Mouse (Mus musculus): Measurements from ENCODE around the gene Coil.
"Not testable (repeated sequence)": the region's sequence is repeated elsewhere in the genome, so short reads cannot be mapped to it uniquely, and the experiment has no call there.

Coil gene

DNA sequence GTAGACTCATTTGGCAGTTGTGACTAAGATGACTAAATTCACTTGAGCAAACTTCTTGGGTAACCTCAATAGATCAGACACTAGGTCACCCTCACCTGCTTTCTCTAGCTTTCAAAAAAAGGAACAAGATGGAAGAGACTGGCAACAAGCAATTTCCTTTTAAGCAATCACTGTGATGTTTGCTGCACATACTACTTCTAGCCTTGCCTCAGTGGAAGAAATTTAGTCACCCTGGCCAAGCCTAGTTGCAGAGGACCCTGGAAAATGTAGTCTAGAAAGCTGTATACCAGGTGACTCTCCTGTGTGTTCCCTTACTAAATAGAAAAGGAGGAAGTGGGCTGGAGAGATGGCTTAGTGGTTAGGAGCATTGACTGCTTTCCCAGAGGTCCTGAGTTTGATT, 36.4 kb downstream of the Coil start:
- DNase-seq, result no peak

DNA sequence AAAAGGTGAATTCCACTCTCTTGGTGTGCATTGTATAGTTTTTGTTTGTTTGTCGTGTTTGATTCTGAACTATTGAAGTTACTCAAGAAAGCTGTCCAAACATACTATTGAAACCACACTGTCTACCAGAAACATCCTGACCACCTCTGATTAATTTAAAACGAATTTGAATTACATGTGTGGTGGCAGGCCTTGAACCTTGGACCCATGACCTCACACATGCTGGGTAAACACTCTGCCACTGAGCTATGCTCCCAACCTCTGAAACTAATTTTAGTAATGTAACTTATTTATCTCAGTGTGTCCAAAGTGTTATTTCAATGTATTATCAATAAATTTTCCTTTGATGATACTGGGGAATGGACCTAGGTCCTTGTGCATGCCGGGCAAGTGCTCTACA, 37.5 kb downstream of the Coil start:
- no peak for DNase-seq

DNA sequence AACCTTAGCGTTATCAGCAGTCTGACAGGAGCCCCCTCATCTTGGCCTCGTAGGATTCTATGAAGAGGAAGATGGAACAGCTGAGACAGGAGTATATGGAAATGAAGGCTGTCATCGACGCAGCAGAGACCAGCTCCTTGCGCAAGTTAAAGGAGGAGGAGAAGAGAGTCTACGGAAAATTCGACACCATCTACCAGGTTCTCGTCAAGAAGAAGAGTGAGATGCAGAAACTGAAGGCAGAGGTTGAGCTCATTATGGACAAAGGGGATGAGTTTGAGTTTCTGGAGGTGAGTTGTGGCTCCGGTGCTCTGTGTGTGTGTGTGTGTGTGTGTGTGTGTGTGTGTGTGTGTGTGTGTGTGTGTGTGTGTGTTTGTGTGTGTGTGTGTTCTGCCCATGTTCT, 39.0 kb downstream of the Coil start:
- no peak for DNase-seq

DNA sequence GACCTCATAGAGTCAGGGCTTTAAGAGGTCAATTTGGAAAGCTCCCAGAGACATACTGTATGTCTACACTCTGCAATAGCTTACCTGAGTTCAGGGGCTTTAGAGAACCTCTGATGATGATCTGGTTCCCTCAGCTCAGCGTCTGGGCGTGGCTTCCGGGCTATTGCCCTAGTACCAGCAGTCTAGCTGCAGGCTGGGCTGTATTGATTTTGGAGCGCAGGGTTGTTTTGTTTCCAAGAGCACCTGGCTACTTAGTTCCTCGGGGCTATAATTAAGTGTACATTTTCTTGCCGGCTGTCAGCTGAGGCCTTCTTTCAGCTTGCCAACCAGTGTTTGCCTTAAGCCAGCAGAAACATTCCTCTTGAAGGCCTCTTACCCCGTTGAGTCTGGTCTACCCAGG, 39.4 kb downstream of the Coil start:
- DNase-seq, result no peak

DNA sequence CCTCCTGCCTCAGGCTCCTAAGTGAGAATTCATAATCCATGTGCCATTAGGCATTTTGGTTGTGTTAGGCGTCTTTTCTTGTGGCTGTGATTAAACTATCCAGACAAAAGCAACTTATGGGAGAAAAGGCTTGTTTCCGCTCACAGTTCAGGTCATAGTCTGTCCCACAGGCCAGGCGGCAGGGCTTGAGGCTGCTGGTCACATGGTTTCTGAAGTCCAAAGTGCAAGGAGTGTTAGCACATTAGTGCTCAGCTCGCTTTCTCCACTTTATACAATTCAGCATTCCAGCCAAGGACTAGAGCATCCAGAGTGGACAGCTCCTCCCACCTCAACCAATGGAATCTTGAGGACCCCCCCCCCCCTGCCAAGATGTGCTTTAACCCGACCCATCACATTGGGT, 42.2 kb downstream of the Coil start:
- DNase-seq, result no peak

DNA sequence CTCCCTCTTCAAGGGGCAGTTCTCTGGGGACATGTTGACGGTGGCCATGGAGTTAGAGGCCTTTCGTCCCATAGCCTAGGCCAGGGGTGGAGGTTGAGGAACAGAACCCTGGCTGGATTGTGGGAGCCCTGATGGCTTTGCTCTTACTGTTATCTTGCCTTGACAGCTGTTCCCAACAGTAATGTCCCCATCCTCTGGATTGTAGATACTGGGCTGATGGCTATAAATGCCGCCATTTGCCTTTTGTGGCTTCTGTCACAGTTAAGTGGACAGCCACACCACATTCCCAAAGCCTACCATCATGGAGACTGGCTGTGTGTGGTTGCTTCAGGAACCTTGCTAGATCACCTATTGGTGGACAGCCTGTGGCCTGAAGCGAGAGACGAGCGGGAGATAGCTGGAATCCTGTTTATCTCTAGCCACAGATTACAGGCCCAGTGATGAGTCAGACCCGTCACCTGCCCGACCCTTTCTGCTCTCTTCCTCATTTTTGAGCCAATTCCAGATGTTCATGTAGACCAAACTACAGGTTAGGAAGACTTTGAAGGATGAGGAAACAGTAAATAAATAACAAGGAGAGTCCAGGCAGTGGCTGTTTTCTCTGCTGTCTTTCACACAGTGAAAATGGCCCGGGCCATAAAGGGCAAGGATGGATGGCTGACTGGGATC, 47.6 kb downstream of the Coil start:
- DNase-seq, result no peak

DNA sequence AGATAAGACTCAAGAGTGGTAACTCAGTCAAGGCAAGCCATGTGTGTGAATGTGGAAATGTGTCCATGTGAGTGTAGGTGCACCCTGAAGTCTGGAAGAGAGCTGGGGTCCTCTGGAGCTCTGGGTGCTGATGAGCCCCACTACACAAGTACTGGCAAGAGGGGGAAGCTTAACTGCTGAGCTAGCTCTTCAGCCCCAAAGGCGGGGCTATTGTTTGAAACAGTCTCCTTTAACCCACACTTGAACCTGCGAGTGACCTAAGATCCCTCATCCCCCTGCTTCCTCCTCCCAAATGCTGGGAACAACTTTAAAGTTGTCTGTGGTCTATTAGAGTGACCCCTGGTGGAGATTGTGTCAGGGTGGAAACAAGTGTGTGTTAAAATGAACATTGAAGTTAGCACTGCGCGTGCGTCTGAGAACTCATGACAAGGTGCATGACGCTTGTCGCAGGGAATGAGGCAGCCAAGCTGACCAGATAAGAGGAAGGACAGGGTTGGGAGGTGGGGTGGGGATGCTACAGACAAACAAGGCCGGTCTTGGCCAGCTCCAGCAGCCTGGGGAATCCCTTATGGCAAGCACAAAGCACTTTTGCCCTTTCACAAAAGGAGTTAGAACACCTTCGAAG, 50.7 kb downstream of the Coil start:
- no peak for DNase-seq

DNA sequence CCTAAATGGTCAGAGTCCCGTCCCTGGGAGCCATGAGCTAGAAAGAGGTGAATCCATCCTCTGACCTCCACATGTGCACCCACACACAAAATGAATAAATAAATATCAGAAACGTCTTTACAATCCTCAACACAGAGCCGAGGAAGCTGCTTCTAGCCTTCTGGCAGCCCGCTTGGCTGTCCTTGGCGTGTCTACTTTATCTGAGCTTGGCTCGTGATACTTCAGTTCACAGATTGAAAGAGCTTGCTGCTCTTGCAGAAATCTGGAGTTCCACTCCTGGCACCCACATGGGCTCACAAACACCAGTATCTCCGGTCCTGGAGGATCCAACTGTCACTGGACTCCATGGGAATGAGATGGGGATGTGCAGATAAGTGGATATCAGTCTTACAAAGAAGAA, 51.6 kb downstream of the Coil start:
- DNase-seq, result no peak

DNA sequence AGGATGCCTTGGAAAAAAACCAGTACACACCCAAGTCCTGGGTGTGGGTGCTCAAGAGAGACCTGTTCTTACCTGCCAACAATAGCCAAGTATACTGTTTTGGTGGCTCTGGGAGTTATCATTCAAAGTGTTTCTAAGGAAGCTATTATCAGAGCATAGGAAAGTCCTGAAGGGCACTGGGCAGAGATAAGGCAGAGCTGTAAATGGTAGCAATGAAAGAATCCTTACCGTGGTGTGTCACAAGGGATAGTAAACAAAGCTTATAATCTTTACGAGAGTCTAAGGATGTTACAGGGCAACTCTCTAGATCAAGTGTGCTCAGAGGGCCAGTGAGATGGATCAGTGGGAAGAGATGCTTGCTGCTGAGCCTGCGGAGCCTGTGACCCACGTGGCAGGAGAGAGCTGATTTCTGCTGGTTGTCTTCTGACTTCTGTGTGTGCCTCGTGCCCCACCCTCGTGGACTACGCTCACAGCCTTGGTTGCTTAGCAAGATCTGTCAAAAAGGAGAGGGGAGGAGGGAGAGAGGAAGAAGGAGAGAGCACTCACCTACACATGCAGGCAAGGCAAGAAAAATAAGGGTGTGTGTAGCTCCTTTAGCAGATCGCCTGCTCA, 52.2 kb downstream of the Coil start:
- DNase-seq, result no peak

DNA sequence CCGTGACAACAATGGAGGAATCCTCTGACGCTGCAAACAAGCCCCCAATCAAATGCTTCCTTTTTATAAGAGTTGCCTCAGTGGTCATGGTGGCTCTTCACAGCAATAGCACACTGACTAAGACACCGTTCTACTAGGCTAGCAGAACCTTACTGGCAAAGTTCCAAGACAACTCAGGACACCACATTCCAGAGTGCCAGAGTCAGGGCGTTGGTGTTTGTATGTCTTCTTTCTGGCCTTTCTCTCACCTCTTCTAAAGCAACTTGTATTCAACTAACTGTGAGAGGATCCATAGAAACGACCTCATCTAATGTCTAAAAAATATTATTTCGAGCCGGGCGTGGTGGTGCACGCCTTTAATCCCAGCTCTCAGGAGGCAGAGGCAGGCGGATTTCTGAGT, 53.4 kb downstream of the Coil start:
- DNase-seq, result no peak

DNA sequence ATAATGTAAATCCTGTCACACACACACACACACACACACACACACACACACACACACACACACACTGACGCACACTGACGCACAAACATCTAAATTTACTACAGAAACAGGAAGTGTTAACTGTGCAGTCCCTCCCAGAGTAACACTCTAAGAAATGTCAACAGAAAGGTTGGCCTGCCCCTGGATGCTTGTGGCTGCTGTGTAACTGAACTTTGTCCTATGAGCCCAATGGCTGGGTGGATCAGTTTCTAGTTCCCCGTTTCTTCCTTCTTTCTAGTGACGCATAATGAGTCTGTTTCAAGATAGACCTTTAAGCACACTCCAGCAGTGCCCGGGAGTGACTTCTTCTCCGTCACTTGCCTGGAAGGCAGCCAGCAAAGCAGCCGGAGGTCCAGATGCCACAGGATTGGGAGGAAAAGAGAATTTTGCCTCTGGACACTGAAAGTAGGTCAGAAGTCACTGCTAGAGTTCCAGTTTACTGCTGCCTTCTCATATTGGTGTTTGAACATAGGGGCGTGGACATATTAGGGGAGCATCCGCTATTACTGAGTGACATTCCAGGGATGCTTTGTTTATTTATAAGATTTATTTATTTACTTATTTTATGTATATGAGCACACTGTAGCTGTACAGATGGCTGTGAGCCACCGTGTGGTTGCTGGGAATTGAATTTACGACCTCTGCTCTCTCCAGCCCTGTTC, 54.3 kb downstream of the Coil start:
- peak; percentile 40 to 48 for DNase-seq

DNA sequence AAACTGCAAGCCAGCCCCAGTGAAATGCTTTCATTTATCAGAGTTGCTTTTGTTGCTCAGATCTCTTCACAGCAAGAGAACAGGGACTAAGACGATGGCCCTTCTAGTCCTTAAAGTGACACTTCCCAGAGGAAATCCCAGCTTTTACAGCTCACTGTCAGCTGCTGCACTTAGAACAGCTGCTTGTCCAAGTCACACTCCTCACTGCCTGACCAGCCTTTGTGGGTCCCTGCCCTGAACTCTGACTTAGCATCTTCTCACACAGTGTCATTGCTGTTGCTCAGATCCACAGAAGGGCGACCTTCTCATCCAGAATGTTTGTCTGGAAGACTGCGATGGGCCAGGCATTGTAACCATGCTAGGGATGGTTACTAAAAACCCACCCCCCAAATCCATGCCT, 55.6 kb downstream of the Coil start:
- DNase-seq, result no peak

DNA sequence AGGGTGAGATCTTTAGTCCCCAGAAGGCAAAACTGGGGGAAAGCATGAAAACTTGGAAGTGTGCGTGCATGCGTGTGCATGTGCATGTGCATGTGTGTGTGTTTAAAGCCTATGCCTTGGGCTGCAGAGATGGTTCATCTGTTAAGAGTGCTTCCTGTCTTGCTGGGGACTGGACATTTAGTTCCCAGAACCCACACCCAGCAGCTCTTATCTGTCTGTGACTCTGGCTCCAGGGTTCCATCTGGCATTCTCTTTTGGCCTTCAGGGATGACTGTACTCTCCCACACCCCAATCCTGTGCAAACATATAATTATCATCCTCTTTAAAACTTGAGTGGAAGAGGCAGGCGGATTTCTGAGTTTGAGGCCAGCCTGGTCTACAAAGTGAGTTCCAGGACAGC, 56.1 kb downstream of the Coil start:
- no peak for DNase-seq

DNA sequence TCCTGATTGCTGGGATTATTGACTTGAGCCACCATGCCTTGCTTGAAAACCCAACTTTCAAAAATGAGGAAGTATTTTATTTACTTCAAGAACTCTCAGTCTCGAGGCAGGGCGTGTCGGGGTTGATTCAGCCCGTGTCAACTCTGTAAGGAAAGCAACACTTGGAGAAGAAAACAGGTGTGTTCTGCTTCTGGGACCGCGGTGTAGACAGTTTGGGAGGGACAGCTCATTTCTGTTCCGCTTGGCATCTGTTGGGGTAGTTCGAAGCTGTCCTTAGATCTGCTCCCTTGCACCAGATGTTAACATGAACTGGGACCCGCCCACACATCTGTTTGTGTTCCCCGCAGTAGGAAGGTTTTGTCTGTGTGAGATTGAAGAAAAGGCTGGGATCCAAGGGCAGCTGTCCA, 57.9 kb downstream of the Coil start:
- DNase-seq, result no peak

DNA sequence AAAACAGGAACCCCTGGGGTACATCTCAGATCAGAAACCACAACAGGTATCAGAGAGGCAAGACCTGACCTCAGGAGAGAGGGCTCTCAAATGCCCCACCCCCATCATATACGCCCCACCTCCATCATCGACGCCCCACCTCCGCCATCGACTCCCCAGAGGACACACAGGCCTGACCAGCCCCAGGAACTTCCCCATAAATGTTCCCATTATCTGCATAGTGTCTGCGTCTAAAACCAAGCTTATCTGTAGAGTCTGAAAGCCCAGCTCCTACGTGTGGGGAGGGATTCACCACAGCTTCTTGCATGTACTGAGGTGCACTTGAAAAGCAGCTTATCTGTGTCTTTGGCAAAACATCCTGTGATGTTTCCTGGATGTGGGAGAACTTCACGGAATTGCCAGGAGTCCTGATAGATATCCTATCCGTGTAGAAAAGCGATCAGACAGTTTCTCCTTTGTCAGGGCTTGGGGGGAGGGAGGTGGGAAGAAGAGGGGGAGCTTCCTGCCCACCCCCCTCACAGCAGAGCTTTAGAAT, 58.9 kb downstream of the Coil start:
- DNase-seq, result no peak

DNA sequence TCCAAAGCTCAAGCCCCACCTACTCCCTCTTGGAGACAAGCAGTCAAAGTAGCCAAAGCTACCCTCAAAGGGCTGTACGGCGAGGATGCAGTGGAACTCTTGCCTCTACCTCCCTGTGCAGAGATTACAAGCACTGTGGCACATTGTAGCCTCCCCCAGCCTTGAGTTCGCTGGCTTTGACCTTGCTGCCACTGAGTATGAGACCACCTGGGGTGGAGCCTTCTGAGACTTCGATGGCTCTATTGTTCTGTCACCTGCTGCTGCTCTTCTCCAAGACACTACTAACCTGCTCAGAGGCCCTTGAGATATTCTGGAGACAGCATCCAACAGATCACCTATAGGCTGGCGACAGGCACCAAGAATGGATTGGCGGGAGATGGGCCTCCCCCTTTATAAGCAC, 60.5 kb downstream of the Coil start:
- no peak for DNase-seq

DNA sequence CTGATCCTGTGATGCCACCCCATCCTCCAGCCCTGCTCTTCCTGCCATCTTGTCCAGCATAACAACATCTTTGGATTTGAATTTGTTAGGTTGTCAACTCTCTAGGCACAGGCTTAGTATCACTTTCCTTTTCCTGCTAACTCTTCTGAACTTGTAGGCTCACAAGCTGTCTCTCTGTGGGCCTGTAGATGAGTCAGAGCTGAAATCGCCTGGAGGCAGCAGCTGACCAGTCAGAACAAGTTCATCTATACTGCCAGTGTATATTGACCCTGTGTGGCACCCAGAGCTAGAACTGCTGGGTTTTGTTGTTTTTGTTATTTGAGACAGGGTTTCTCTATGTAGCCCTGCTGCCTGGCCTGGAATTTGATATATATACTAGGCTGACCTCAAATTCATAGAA, 61.1 kb downstream of the Coil start:
- no peak for DNase-seq

DNA sequence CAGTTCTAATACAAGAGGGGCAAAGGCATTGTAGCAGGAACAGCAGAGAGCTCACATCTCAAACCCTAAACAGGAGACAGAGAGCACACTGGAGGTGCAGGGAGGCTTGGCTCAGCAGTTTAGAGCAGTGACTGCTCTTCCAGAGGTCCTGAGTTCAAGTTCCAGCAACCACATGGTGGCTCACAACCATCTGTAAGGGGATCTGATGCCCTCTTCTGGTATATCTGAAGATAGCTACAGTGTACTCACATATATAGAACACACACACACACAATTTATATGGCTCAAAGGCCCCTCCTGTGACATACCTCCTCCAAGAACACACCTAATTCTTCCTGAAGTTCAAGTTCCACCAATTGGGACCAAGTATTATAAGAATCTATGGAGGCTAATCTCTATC, 64.5 kb downstream of the Coil start:
- DNase-seq, result no peak

DNA sequence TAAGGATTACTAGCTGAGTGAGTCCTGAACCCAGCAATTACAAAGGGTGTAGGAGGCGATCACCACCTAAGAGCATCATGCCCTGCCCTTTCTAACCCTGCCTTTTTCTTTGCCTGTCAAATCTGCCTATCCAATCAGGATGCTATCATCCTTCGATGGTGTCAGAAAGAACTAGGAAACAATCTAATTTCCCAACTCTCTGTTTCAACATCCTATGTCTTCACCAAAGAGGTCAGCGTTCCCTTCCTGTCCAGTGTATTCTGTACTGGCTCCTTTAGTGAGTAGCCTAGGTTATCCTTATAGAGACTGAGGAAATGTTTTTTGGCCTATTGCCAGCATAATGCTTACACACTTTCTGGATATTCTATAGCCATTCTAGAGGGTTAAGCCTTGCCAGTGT, 65.5 kb downstream of the Coil start:
- no peak for DNase-seq

DNA sequence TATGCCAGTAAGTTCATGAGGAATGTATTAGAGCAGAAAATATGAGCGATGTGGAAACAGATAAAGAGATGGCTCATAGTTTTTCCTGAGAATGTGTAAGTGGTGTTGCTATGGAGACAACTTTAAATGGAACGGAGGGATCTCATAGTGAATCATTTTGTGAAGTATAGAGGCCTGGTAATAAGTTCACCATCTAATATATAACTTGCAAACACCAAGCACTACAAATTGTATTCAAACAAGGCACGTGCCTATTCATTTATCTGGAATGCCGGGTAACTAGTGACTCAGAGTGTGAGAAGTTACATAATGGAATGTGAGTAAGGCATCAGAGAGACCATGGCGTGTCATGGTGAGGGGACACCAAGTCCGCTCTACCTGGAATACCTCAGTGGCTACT, 68.4 kb downstream of the Coil start:
- DNase-seq, result no peak

DNA sequence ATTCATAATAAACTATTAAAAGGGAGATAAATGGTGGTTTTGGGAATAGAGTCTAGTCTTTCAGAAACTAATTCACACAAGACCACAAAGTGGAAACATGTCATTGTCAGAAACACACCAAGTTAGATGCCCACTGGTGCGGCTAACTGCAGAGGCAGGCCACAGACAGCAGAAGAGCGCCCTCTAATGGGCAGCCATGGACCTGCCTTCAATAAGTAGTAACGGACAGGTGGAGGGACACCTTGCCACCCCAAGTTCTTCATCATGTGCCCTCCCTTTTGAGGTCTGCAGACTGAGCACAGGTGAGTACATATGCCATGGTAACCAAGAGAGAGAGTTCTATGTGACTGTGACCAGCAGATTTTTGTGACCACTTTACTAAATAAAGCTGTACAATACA, 69.3 kb downstream of the Coil start:
- DNase-seq, result peak; percentile 30 to 59

DNA sequence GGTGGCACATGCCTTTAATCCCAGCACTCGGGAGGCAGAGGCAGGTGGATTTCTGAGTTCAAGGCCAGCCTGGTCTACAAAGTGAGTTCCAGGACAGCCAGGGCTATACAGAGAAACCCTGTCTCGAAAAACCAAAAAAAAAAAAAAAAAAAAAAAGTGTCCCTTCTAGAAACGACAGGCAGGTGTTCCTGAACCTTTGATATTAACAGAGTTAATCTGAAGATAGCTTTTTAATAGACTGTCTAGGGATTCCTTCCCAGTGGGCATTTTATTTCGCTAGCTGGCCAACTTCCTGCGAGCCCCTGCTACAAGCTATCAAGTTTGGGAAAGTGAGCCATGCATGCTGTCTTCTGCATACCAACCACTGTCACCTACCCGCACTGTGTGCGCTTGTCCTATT, 71.0 kb downstream of the Coil start:
- DNase-seq, result not testable (repeated sequence)
